Mouse (Mus musculus): Measurements from ENCODE around the gene Mrps18a. TPM values are rescaled to one million over a fixed set of nuclear protein-coding genes. Genes with fewer than 3 reads are reported as not detected.

Mrps18a gene
- polyA plus RNA-seq, 1 experiment from 2014 or later, result 165 TPM

DNA sequence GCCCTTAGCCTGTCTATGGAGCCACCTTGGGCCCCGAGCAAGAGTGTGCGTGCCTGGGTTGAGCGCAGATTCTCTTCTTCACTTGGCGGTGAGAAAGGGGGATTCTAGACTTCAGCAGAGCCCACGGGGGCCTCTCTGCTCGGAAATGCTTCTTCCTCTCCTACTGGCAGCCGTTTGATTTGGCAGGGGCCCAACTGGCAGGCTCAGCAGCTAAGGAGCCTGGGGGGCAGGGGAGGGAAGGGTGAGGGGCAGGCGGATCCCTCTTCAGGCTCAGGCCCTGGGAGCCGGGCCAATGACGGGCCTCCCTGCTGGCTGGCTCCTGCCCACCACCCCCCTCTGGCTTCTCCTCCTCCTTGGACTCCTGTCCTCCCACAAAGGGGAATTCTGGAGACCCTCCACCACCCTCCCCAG lies 26.7 kb upstream of the Mrps18a start:
- no peaks in the 10 kb centered on the region for H3K27me3 ChIP-seq (ENCODE audit: control insufficient read depth, insufficient read depth, low read length)
- 14% methylated on average over 10 of the region's 10 CpGs for WGBS
- no peak overlapping the region for H3K4me3 ChIP-seq (ENCODE audit: low read depth, low read length)
- H3K36me3 ChIP-seq (ENCODE audit: control insufficient read depth, insufficient read depth, low read length), result no peaks in the 10 kb centered on the region
- peak overlapping the region; percentile 55; the same call in 1 of the 2 replicates for H3K27ac ChIP-seq (replicated peaks; ENCODE audit: low read depth, low read length)
- H3K4me2 ChIP-seq (ENCODE audit: low read depth, severe bottlenecking), result peak overlapping the region; percentile 28; the same call in 1 of the 2 replicates
- DNase-seq (ENCODE audit: low spot score) (peak; percentile 46), ATAC-seq (ENCODE audit: insufficient number of reproducible peaks, low FRiP score, low TSS enrichment, low read depth) (no peak)
- H3K9ac ChIP-seq (ENCODE audit: low read length), result peak overlapping the region; percentile 47; the same call in 1 of the 2 replicates
- H3K9me3 ChIP-seq (ENCODE audit: control insufficient read depth, low read length), result no peaks in the 10 kb centered on the region
- peaks cover 37% of the 10 kb centered on the region for H3K4me1 ChIP-seq (ENCODE audit: control insufficient read depth, insufficient read depth, low read length)

DNA sequence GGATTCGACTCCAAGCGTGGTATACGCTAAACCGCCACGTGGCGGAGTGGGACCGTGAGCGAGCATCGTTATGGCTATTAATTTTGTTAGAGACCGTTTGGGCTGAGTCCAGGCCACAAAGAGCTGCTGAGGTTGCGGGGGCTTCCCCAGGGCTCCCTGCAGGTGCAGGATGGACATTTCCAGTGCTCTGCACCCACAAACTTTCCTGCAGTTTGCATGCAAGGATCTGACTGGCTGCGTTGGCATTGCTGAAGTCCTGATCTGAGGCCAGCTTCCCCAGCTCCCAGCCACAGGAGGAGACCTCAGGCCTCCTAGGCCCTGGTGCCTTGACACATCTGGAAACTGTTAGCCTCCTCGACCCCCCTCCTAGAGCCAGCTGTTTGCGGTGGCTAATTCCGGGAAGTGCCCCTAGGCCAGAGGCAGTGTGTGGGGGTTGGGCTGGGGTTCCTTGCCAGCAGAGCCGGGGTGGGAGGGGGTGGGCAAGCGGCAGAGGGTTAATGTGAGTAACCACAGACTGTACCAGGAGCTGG lies 24.4 kb upstream of the Mrps18a start:
- Histone ChIP-seq H3K27me3 (ENCODE audit: control insufficient read depth, insufficient read depth, low read length) (no peaks in the 10 kb centered on the region), H3K4me1 (ENCODE audit: control insufficient read depth, insufficient read depth, low read length) (peaks cover 37% of the 10 kb centered on the region), H3K4me2 (ENCODE audit: low read depth, severe bottlenecking) (peak overlapping the region; percentile 26), H3K9ac (ENCODE audit: low read length) (peak overlapping the region; percentile 48), H3K27ac (replicated peaks; ENCODE audit: low read depth, low read length) (peak overlapping the region; percentile 92), H3K9me3 (ENCODE audit: control insufficient read depth, low read length) (no peaks in the 10 kb centered on the region), H3K36me3 (ENCODE audit: control insufficient read depth, insufficient read depth, low read length) (no peaks in the 10 kb centered on the region), H3K4me3 (ENCODE audit: low read depth, low read length) (no peak overlapping the region)
- 11% methylated on average over 17 of the region's 17 CpGs for WGBS
- peak; percentile 88 for ATAC-seq (ENCODE audit: insufficient number of reproducible peaks, low FRiP score, low TSS enrichment, low read depth)
- peak; percentile 94 for DNase-seq (ENCODE audit: low spot score)

DNA sequence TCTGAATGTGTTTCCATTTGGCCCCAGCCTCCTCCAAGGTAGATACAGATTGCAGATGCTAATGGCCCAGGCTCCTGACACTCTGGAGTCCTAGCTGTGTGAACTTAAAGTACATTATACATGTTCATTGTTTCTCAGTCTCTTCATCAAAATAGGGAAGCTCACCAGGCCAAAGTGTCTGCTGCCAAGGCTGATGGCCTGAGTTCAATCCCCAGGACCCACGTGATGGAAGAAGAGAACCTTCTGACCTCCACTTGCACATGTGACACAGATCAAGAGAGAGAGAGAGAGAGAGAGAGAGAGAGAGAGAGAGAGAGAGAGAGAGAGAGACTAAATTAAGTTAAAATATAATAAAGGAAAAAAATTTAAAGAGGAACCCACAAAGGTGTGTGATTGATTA lies 19.4 kb upstream of the Mrps18a start:
- Histone ChIP-seq H3K4me2 (ENCODE audit: low read depth, severe bottlenecking) (no peak overlapping the region), H3K9me3 (ENCODE audit: control insufficient read depth, low read length) (no peaks in the 10 kb centered on the region), H3K36me3 (ENCODE audit: control insufficient read depth, insufficient read depth, low read length) (no peaks in the 10 kb centered on the region), H3K27me3 (ENCODE audit: control insufficient read depth, insufficient read depth, low read length) (no peaks in the 10 kb centered on the region), H3K4me1 (ENCODE audit: control insufficient read depth, insufficient read depth, low read length) (peaks cover 12% of the 10 kb centered on the region), H3K27ac (replicated peaks; ENCODE audit: low read depth, low read length) (no peak overlapping the region), H3K9ac (ENCODE audit: low read length) (no peak overlapping the region), H3K4me3 (ENCODE audit: low read depth, low read length) (no peak overlapping the region)
- ATAC-seq (ENCODE audit: insufficient number of reproducible peaks, low FRiP score, low TSS enrichment, low read depth) (no peak), DNase-seq (ENCODE audit: low spot score) (no peak)
- 70% methylated on average over 1 of the region's 1 CpGs for WGBS

DNA sequence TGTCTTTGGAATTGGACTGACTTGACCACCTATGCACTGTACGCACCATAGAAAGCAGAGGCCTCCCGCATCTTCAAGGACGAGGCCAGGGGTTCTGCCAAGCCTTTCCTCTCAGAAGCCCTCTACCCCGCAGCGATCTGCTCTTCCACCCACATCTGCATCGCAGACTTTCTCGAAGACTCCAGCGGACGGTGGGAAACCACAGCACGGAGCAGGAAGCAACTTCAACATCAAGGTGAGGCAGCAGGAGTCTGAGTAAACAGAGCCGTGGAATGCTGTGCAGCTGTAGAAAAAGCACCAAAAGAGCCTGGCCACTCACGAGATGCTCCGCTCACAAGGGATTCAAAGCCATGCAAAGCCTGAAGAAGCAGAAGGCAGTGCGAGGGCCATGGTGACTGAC lies 18.9 kb upstream of the Mrps18a start:
- no peak for ATAC-seq (ENCODE audit: insufficient number of reproducible peaks, low FRiP score, low TSS enrichment, low read depth)
- H3K4me3 ChIP-seq (ENCODE audit: low read depth, low read length), result no peak overlapping the region
- H3K36me3 ChIP-seq (ENCODE audit: control insufficient read depth, insufficient read depth, low read length), result no peaks in the 10 kb centered on the region
- no peaks in the 10 kb centered on the region for H3K27me3 ChIP-seq (ENCODE audit: control insufficient read depth, insufficient read depth, low read length)
- H3K27ac ChIP-seq (replicated peaks; ENCODE audit: low read depth, low read length), result no peak overlapping the region; the same call in 1 of the 2 replicates
- no peak overlapping the region for H3K9ac ChIP-seq (ENCODE audit: low read length)
- DNase-seq (ENCODE audit: low spot score), result no peak
- no peak overlapping the region for H3K4me2 ChIP-seq (ENCODE audit: low read depth, severe bottlenecking)
- H3K4me1 ChIP-seq (ENCODE audit: control insufficient read depth, insufficient read depth, low read length), result peaks cover 6% of the 10 kb centered on the region
- no peaks in the 10 kb centered on the region for H3K9me3 ChIP-seq (ENCODE audit: control insufficient read depth, low read length)
- 75% methylated on average over 14 of the region's 14 CpGs for WGBS

DNA sequence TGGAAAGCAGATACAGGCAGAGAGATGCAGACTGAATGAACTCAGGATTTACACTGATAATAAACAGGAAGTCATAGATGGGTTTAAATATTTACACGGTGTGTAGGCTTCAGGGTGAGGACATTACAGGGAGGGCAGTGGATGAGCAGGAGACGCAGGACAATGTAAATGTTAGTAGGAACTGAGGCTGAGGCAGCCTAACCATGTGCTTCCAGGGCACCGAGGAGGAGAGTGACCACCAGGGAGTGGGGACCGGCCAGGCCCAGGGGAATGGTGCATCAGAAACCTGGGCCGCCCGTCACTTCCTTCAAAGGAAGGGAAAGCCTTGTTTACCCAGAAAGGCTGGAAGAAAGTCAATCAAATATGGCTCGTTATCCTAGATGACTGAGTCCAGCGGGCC lies 12.3 kb upstream of the Mrps18a start:
- Histone ChIP-seq H3K9me3 (ENCODE audit: control insufficient read depth, low read length) (no peaks in the 10 kb centered on the region), H3K4me1 (ENCODE audit: control insufficient read depth, insufficient read depth, low read length) (no peaks in the 10 kb centered on the region), H3K27me3 (ENCODE audit: control insufficient read depth, insufficient read depth, low read length) (0 out of 2 replicates have a peak, but pooled peaks cover 2% of the 10 kb centered on the region), H3K27ac (replicated peaks; ENCODE audit: low read depth, low read length) (no peak overlapping the region), H3K4me2 (ENCODE audit: low read depth, severe bottlenecking) (no peak overlapping the region), H3K4me3 (ENCODE audit: low read depth, low read length) (no peak overlapping the region), H3K36me3 (ENCODE audit: control insufficient read depth, insufficient read depth, low read length) (no peaks in the 10 kb centered on the region), H3K9ac (ENCODE audit: low read length) (no peak overlapping the region)
- DNase-seq (ENCODE audit: low spot score) (no peak), ATAC-seq (ENCODE audit: insufficient number of reproducible peaks, low FRiP score, low TSS enrichment, low read depth) (no peak)
- WGBS, result 59% methylated on average over 8 of the region's 8 CpGs

DNA sequence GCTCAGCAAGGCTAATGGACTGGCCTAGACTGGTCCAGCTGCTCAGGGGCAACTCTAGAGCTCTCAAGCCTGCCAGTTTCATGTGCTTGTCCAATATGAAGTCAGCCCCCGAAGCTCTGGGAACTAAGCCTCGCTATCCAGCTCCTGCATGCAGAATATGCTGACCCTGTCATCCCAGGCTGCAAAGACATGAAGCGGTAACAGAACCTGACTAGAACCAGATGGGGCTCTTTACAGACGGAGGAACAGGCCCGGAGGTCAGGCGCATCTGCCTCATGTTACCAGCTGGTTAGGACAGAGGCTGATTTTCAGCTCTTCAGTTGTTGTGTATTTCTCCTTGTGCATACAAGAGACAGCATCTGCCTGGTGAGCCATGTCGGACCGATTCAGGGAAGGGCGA lies 8.9 kb upstream of the Mrps18a start:
- no peak overlapping the region for H3K4me2 ChIP-seq (ENCODE audit: low read depth, severe bottlenecking)
- peaks cover 11% of the 10 kb centered on the region for H3K4me1 ChIP-seq (ENCODE audit: control insufficient read depth, insufficient read depth, low read length)
- WGBS, result 61% methylated on average over 9 of the region's 9 CpGs
- no peaks in the 10 kb centered on the region for H3K36me3 ChIP-seq (ENCODE audit: control insufficient read depth, insufficient read depth, low read length)
- ATAC-seq (ENCODE audit: insufficient number of reproducible peaks, low FRiP score, low TSS enrichment, low read depth) (no peak), DNase-seq (ENCODE audit: low spot score) (no peak)
- H3K9me3 ChIP-seq (ENCODE audit: control insufficient read depth, low read length), result no peaks in the 10 kb centered on the region
- H3K9ac ChIP-seq (ENCODE audit: low read length), result no peak overlapping the region
- no peak overlapping the region for H3K4me3 ChIP-seq (ENCODE audit: low read depth, low read length)
- H3K27me3 ChIP-seq (ENCODE audit: control insufficient read depth, insufficient read depth, low read length), result 0 out of 2 replicates have a peak, but pooled peaks cover 2% of the 10 kb centered on the region
- no peak overlapping the region for H3K27ac ChIP-seq (replicated peaks; ENCODE audit: low read depth, low read length)

DNA sequence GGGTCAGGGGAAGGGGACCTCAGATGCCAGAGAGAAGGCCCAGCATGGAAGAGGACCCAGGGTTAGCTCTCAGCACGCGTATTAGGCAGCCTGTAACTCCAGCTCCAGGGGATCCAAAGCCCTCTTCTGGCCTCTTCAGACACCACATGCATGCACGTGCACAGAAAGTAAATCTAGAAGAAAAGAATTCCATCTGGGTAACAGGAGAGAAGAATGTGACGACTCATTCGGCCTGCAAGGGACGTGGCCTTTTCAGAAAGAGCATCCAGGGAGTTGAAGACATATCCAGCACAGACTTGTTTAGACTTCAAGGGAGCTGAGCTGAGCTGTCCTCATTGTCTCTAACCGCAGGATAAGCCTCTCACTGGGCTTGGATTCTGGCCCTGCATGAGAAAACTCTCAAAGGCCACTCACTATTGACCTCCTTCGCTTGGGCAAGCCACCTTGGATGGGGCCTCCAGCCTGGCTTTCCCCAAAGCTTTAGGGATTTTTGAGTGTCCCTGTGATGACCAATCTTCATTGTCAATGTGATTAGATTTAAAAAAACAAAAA lies 8.1 kb upstream of the Mrps18a start:
- Histone ChIP-seq H3K4me3 (ENCODE audit: low read depth, low read length) (no peak overlapping the region), H3K4me2 (ENCODE audit: low read depth, severe bottlenecking) (no peak overlapping the region), H3K27me3 (ENCODE audit: control insufficient read depth, insufficient read depth, low read length) (0 out of 2 replicates have a peak, but pooled peaks cover 2% of the 10 kb centered on the region), H3K27ac (replicated peaks; ENCODE audit: low read depth, low read length) (no peak overlapping the region), H3K9me3 (ENCODE audit: control insufficient read depth, low read length) (no peaks in the 10 kb centered on the region), H3K36me3 (ENCODE audit: control insufficient read depth, insufficient read depth, low read length) (no peaks in the 10 kb centered on the region), H3K9ac (ENCODE audit: low read length) (no peak overlapping the region), H3K4me1 (ENCODE audit: control insufficient read depth, insufficient read depth, low read length) (peaks cover 11% of the 10 kb centered on the region)
- 79% methylated on average over 8 of the region's 8 CpGs for WGBS
- DNase-seq (ENCODE audit: low spot score) (no peak), ATAC-seq (ENCODE audit: insufficient number of reproducible peaks, low FRiP score, low TSS enrichment, low read depth) (no peak)

DNA sequence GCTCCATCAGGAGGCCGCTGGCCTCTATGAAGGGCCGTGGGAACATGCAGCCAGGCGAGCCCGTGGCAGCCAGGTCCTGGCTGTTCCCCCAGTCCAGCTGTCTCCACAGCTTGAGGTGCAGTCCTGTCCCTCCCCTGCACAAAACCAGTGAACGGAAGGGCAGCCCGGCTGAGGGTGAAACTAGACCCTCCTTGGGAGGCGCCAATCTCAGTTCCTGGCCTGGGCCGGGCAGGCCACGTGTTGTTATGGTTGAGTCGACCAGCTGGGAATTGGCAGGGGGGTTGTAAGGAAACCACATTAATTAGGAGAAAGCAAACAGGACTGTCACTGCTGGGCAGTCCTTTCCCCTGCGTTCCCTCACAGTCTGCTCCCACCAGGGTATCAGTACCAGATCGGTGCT lies 6.3 kb upstream of the Mrps18a start:
- H3K9ac ChIP-seq (ENCODE audit: low read length), result 0 out of 2 replicates have a peak overlapping the region, but pooled peaks have one; percentile 8
- no peaks in the 10 kb centered on the region for H3K9me3 ChIP-seq (ENCODE audit: control insufficient read depth, low read length)
- WGBS, result 20% methylated on average over 12 of the region's 12 CpGs
- no peaks in the 10 kb centered on the region for H3K36me3 ChIP-seq (ENCODE audit: control insufficient read depth, insufficient read depth, low read length)
- peak; percentile 85 for ATAC-seq (ENCODE audit: insufficient number of reproducible peaks, low FRiP score, low TSS enrichment, low read depth)
- DNase-seq (ENCODE audit: low spot score), result peak; percentile 78
- H3K4me3 ChIP-seq (ENCODE audit: low read depth, low read length), result no peak overlapping the region
- 0 out of 2 replicates have a peak overlapping the region, but pooled peaks have one; percentile 7 for H3K4me2 ChIP-seq (ENCODE audit: low read depth, severe bottlenecking)
- 0 out of 2 replicates have a peak, but pooled peaks cover 2% of the 10 kb centered on the region for H3K27me3 ChIP-seq (ENCODE audit: control insufficient read depth, insufficient read depth, low read length)
- peak overlapping the region; percentile 70 for H3K27ac ChIP-seq (replicated peaks; ENCODE audit: low read depth, low read length)
- H3K4me1 ChIP-seq (ENCODE audit: control insufficient read depth, insufficient read depth, low read length), result peaks cover 11% of the 10 kb centered on the region
